Mouse (Mus musculus) forebrain, embryonic 13.5 days (tissue): Measurements from ENCODE around the gene Ksr2. TPM values are rescaled to one million over a fixed set of nuclear protein-coding genes. Genes with fewer than 3 reads are reported as not detected.

Source experiments
- ATAC-seq: fragments of 200-750 bp; cut with Nextera tagmentation; 2 replicates; pipeline ENCODE4 v1.8.0; 2017
- H3K27ac ChIP-seq: fragments of 300-500 bp; sonication (generic); 2 replicates; pipeline ENCODE4 v1.5.1; 2015; ENCODE audit warnings: inconsistent platforms, mild to moderate bottlenecking, moderate library complexity
- H3K27me3 ChIP-seq: fragments of 300-500 bp; sonication (generic); 2 replicates; pipeline ENCODE4 v1.6.1; 2015; ENCODE audit warnings: mild to moderate bottlenecking, inconsistent platforms
- H3K36me3 ChIP-seq: fragments of 300-500 bp; sonication (generic); 2 replicates; pipeline ENCODE4 v1.6.1; 2015; ENCODE audit warnings: mild to moderate bottlenecking, inconsistent platforms; ENCODE audit not compliant: poor library complexity, severe bottlenecking
- H3K4me1 ChIP-seq: fragments of 300-500 bp; sonication (generic); 2 replicates; pipeline ENCODE4 v1.6.1; 2015; ENCODE audit warnings: inconsistent platforms
- H3K4me2 ChIP-seq: fragments of 300-500 bp; sonication (generic); 2 replicates; pipeline ENCODE4 v1.6.1; 2015; ENCODE audit warnings: inconsistent platforms, mild to moderate bottlenecking, moderate library complexity
- H3K4me3 ChIP-seq: fragments of 300-500 bp; sonication (generic); 2 replicates; pipeline ENCODE4 v1.5.1; 2015; ENCODE audit warnings: mild to moderate bottlenecking, inconsistent platforms
- H3K9ac ChIP-seq: fragments of 300-500 bp; sonication (generic); 2 replicates; pipeline ENCODE4 v1.6.1; 2015; ENCODE audit warnings: mild to moderate bottlenecking, inconsistent platforms
- H3K9me3 ChIP-seq: fragments of 300-500 bp; sonication (generic); replicated peaks from 2 replicates; pipeline ENCODE4 v1.6.1; 2016; ENCODE audit warnings: inconsistent platforms
- WGBS: fragments of 180-500 bp; shearing (Covaris S2); methylation state at CpG from one replicate; pipeline ENCODE4 v1.1.7; 2015; 5-methylcytosine and 5-hydroxymethylcytosine counted together
- polyA plus RNA-seq: library from polyadenylated mRNA; unstranded; fragments of >200 nt; fragmentation: Nextera tagmentation; extraction: Ambion mirVana; gene quantifications from 2 replicates; pipeline ENCODE4 v1.2.1, GENCODE M21; 2015

Ksr2 gene
- polyA plus RNA-seq, 1 experiment from 2014 or later: 2.5 TPM

DNA sequence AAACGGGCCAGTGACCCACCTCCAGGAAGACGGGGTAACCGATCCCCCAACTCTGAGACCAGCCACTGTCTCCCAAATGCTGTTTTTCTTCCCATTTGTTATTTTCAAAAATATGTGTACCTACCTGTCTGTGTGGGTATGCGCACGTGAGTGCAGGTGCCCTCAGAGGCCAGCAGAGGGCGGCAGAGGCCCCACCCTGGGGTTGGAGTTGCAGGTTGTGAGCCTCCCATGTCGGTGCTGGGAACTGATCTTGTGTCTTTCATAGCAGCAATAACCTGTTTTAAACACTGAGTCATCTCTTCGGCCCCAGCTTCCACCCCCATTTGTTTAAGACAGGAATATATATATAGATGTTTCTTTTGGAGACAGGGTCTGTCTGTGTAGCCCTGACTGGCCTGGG lies 138.3 kb downstream of the Ksr2 start:
- ATAC-seq: no peak
- 92% methylated on average over 8 of the region's 8 CpGs for WGBS
- H3K4me1 ChIP-seq: peaks cover 4% of the 10 kb centered on the region; the same call in 1 of the 2 replicates

DNA sequence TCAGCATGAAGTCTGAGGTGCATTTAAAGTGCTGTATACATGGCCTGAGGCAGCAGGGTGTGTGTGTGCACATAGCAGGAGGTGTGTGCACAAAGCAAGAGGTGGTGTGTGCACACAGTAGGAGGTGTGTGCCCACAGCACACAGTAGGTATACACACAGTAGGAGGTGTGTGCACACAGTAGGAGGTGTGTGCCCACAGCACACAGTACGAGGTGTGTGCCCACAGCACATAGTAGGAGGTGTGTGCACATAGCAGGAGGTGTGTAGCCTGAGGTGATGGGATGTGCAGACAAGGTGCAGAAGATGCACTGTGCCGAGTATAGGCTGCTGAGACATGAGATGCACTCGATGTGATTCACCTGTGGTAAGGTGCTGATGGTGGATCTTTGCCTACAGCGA lies 140.7 kb downstream of the Ksr2 start:
- no peak overlapping the region for H3K27ac ChIP-seq
- H3K4me1 ChIP-seq: peaks cover 4% of the 10 kb centered on the region; the same call in 1 of the 2 replicates
- no peak overlapping the region for H3K9ac ChIP-seq
- H3K4me3 ChIP-seq: no peak overlapping the region
- H3K9me3 ChIP-seq: no peaks in the 10 kb centered on the region
- H3K27me3 ChIP-seq: no peaks in the 10 kb centered on the region
- ATAC-seq: no peak
- 89% methylated on average over 4 of the region's 4 CpGs for WGBS
- no peaks in the 10 kb centered on the region for H3K36me3 ChIP-seq
- H3K4me2 ChIP-seq: no peak overlapping the region

More for the DNA sequence above, 138.3 kb downstream of the Ksr2 start:
- no peaks in the 10 kb centered on the region for H3K36me3 ChIP-seq
- H3K27me3 ChIP-seq: no peaks in the 10 kb centered on the region
- H3K27ac ChIP-seq: no peak overlapping the region
- H3K4me2 ChIP-seq: no peak overlapping the region
- no peaks in the 10 kb centered on the region; the same call in 1 of the 2 replicates for H3K9me3 ChIP-seq
- no peak overlapping the region for H3K9ac ChIP-seq
- H3K4me3 ChIP-seq: no peak overlapping the region

DNA sequence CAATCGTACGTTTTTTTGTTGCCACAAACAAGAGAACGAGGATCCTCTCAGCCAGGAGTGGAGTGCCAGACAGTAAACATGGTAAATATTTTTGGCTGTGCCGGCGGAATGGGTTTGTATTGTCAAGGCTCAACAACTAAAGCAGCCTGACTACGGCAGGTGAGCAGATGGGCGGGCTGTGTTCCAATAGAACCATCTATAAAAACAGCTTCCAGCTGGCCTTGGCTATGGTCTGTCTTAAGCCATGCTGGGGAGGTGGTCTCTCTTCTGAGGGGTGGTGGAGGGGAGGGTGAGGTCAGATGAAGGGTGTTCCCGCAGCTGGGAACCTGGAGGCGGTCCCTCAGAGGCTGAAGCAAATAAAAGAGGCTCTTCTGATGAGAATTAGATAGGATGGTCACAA lies 142.8 kb downstream of the Ksr2 start:
- no peak overlapping the region for H3K9ac ChIP-seq
- no peak overlapping the region for H3K4me3 ChIP-seq
- no peak overlapping the region for H3K4me2 ChIP-seq
- ATAC-seq: peak; percentile 51; the same call in 1 of the 2 replicates
- H3K27me3 ChIP-seq: no peaks in the 10 kb centered on the region
- H3K9me3 ChIP-seq: no peaks in the 10 kb centered on the region
- peaks cover 4% of the 10 kb centered on the region; the same call in 1 of the 2 replicates for H3K4me1 ChIP-seq
- H3K36me3 ChIP-seq: no peaks in the 10 kb centered on the region
- WGBS: 59% methylated on average over 9 of the region's 9 CpGs
- H3K27ac ChIP-seq: 0 out of 2 replicates have a peak overlapping the region, but pooled peaks have one; percentile 17

DNA sequence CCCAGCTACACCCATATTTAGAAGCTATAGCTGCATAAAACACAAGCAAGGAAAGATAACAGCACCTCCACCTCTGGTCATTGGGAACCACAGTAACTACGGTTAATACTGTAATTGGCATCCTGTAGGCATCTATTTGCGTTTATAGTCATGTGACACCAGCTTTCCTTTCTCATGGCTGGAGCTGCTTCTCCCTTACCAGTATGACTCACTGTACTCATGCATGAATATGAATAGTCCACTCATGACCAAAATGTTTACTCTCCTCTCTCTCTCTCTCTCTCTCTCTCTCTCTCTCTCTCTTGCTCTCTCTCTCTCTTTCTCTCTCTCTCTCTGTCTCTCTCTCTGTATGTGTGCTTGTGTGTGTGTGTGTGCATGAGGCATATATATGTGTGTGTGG lies 147.3 kb downstream of the Ksr2 start:
- Histone ChIP-seq H3K4me1 (peaks cover 4% of the 10 kb centered on the region; the same call in 1 of the 2 replicates), H3K27ac (no peak overlapping the region), H3K9me3 (no peaks in the 10 kb centered on the region), H3K36me3 (no peaks in the 10 kb centered on the region), H3K4me3 (no peak overlapping the region), H3K4me2 (no peak overlapping the region), H3K9ac (no peak overlapping the region), H3K27me3 (no peaks in the 10 kb centered on the region)
- 93% methylated on average over 2 of the region's 2 CpGs for WGBS
- no peak for ATAC-seq

GRCm38 (mm10) chr5:117566051-117566665 lies 152.4 kb downstream of the Ksr2 start:
- Histone ChIP-seq H3K36me3 (0 out of 2 replicates have a peak, but pooled peaks cover 2% of the 10 kb centered on the region), H3K4me1 (no peaks in the 10 kb centered on the region), H3K4me2 (no peak overlapping the region), H3K9ac (no peak overlapping the region), H3K27me3 (no peaks in the 10 kb centered on the region), H3K27ac (peak overlapping the region; percentile 49; the same call in 1 of the 2 replicates), H3K9me3 (no peaks in the 10 kb centered on the region), H3K4me3 (no peak overlapping the region)
- 61% methylated on average over 12 of the region's 12 CpGs for WGBS
- ATAC-seq: no peak

GRCm38 (mm10) chr5:117569190-117569795 lies 155.5 kb downstream of the Ksr2 start:
- WGBS: 85% methylated on average over 6 of the region's 6 CpGs
- no peaks in the 10 kb centered on the region for H3K4me1 ChIP-seq
- no peak overlapping the region for H3K4me3 ChIP-seq
- H3K9ac ChIP-seq: no peak overlapping the region
- H3K36me3 ChIP-seq: 0 out of 2 replicates have a peak, but pooled peaks cover 2% of the 10 kb centered on the region
- H3K9me3 ChIP-seq: no peaks in the 10 kb centered on the region
- no peak overlapping the region for H3K27ac ChIP-seq
- no peak for ATAC-seq
- no peaks in the 10 kb centered on the region for H3K27me3 ChIP-seq
- H3K4me2 ChIP-seq: no peak overlapping the region

GRCm38 (mm10) chr5:117572428-117572827 lies 158.6 kb downstream of the Ksr2 start:
- Histone ChIP-seq H3K9ac (no peak overlapping the region), H3K4me2 (no peak overlapping the region), H3K36me3 (0 out of 2 replicates have a peak, but pooled peaks cover 2% of the 10 kb centered on the region), H3K27me3 (no peaks in the 10 kb centered on the region), H3K4me3 (no peak overlapping the region), H3K9me3 (no peaks in the 10 kb centered on the region), H3K27ac (no peak overlapping the region), H3K4me1 (no peaks in the 10 kb centered on the region)
- no peak; the same call in 1 of the 2 replicates for ATAC-seq
- 78% methylated on average over 14 of the region's 14 CpGs for WGBS

DNA sequence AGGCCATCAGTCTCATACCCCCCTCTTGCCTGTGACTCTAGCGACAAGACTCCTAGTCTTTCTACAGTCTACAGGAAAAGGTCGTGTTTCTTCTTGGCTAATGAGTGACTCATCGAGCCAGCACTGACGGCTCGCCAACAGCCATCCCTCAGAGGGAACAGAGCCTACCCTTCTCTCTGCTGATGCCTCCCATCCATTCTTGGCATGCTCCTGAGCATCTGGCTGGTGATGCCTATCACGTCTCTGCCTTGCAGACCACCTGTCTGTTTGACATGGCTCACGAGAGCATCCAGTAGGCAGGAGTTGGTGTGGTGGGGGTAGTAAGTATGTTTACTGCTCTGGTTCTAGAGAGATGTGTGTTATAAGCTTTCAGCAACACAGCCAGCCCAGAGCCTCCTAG lies 161.1 kb downstream of the Ksr2 start:
- no peak overlapping the region for H3K27ac ChIP-seq
- WGBS: 83% methylated on average over 7 of the region's 7 CpGs
- no peak overlapping the region for H3K4me2 ChIP-seq
- no peaks in the 10 kb centered on the region for H3K9me3 ChIP-seq
- no peaks in the 10 kb centered on the region for H3K4me1 ChIP-seq
- no peaks in the 10 kb centered on the region for H3K27me3 ChIP-seq
- H3K9ac ChIP-seq: no peak overlapping the region
- no peak overlapping the region for H3K4me3 ChIP-seq
- no peak for ATAC-seq
- H3K36me3 ChIP-seq: 0 out of 2 replicates have a peak, but pooled peaks cover 2% of the 10 kb centered on the region

- no peak overlapping the region for H3K4me3 ChIP-seq
- no peaks in the 10 kb centered on the region for H3K9me3 ChIP-seq
- H3K4me2 ChIP-seq: no peak overlapping the region
- WGBS: 87% methylated on average over 5 of the region's 5 CpGs
- no peak for ATAC-seq
- H3K27me3 ChIP-seq: no peaks in the 10 kb centered on the region
- no peak overlapping the region for H3K9ac ChIP-seq
- no peaks in the 10 kb centered on the region for H3K4me1 ChIP-seq
- no peaks in the 10 kb centered on the region for H3K36me3 ChIP-seq
- no peak overlapping the region for H3K27ac ChIP-seq
Observed at GRCm38 (mm10) chr5:117577598-117577997, 163.8 kb downstream of the Ksr2 start.

GRCm38 (mm10) chr5:117581711-117582110 lies 167.9 kb downstream of the Ksr2 start:
- Histone ChIP-seq H3K27me3 (no peaks in the 10 kb centered on the region), H3K9ac (no peak overlapping the region), H3K4me1 (0 out of 2 replicates have a peak, but pooled peaks cover 2% of the 10 kb centered on the region), H3K4me3 (no peak overlapping the region), H3K9me3 (no peaks in the 10 kb centered on the region), H3K36me3 (no peaks in the 10 kb centered on the region), H3K4me2 (no peak overlapping the region), H3K27ac (no peak overlapping the region)
- no peak for ATAC-seq
- 81% methylated on average over 3 of the region's 3 CpGs for WGBS

DNA sequence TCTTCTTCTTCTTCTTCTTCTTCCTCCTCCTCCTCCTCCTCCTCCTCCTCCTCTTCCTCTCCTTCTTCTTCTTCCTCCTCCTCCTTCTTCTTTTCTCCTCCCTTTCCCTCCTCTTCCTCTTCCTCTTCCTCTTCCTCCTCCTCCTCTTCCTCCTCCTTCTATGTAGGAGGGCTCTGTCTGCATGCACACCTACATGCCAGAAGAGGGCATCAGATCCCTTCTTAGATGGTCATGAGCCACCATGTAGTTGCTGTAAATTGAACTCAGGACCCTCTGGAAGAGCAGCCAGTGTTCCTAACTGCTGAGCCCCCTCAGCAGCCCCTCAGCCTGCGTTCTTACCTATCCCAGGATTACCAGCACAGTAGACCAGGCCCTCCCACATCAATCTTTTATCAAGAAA lies 170.6 kb downstream of the Ksr2 start:
- H3K36me3 ChIP-seq: no peaks in the 10 kb centered on the region
- H3K4me3 ChIP-seq: no peak overlapping the region
- H3K9ac ChIP-seq: no peak overlapping the region
- H3K4me2 ChIP-seq: no peak overlapping the region
- 55% methylated on average over 1 of the region's 1 CpGs for WGBS
- 0 out of 2 replicates have a peak, but pooled peaks cover 2% of the 10 kb centered on the region for H3K4me1 ChIP-seq
- H3K27me3 ChIP-seq: no peaks in the 10 kb centered on the region
- no peaks in the 10 kb centered on the region for H3K9me3 ChIP-seq
- no peak for ATAC-seq
- H3K27ac ChIP-seq: no peak overlapping the region

DNA sequence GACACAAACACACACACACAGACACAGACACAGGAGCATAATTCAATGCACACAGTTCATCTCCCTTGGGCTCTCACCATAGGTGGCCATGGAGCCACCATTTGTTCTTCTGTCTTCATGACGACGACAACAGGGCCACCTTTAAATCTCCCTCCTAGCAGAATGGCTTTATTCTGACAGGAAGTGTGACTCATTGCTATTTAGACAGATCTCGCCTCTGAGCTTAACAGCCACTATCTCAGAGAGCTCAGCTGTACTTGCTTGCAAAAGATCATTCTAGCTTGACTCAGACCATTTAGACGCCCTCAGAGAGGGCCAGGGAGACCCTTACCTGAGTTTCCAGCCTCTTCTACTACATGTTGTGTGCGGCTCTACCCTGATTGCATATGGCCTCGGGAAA lies 175.5 kb downstream of the Ksr2 start:
- H3K4me3 ChIP-seq: no peak overlapping the region
- no peaks in the 10 kb centered on the region for H3K9me3 ChIP-seq
- no peak overlapping the region for H3K27ac ChIP-seq
- H3K9ac ChIP-seq: no peak overlapping the region
- H3K36me3 ChIP-seq: no peaks in the 10 kb centered on the region
- no peak for ATAC-seq
- 70% methylated on average over 6 of the region's 6 CpGs for WGBS
- H3K4me1 ChIP-seq: peaks cover 11% of the 10 kb centered on the region
- no peaks in the 10 kb centered on the region for H3K27me3 ChIP-seq
- H3K4me2 ChIP-seq: no peak overlapping the region
